Mouse (Mus musculus) mouse embryonic stem cell (cell line): Measurements from ENCODE around the gene Gbf1.

Source experiments
- in situ Hi-C, 2 experiments: fragments of 300-500 bp; cut with MboI; formaldehyde crosslinking; loops; 1 replicate in 1 of 2; 3 replicates in 1 of 2; pipeline ENCODE4 v1.14.3; 2019 to 2020; ENCODE audit warnings: low sequenced_read_pairs in 2 of 2, low pct_unique_long_range_greater_than_20kb in 1 of 2, mixed read lengths in 1 of 2; ENCODE audit not compliant: unreplicated experiment in 1 of 2

Gene Gbf1

GRCm38 (mm10) chr19:46306751-46307289 is 154.5 kb downstream of the Gbf1 start:
- in situ Hi-C loops = loop anchor here in 1 of 2 experiments (10.0 kb wide), 1 partner anchor 172 kb away; the partner anchor contains the start of gene Elovl3

DNA sequence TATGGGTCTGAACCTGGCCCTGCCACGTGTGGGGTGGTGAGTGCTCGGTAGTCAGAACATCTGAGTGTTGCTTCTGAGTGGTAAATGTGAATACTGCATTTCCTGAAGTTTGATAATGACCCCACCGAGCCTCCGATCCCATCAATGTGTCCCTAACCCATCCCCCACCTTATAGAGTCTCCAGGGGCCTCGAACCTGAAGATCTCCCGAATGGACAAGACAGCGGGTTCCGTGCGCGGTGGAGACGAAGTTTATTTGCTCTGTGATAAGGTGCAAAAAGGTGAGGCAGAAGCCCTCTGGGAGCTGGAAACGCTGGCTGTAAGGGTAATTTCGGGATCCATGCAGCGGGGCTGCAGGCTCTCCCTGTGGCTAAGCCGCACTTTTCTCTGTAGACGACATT is 155.5 kb downstream of the Gbf1 start:
- in situ Hi-C loops = loop anchor here in 1 of 2 experiments (10.0 kb wide), 1 partner anchor 173 kb away; the partner anchor contains the start of gene Elovl3

DNA sequence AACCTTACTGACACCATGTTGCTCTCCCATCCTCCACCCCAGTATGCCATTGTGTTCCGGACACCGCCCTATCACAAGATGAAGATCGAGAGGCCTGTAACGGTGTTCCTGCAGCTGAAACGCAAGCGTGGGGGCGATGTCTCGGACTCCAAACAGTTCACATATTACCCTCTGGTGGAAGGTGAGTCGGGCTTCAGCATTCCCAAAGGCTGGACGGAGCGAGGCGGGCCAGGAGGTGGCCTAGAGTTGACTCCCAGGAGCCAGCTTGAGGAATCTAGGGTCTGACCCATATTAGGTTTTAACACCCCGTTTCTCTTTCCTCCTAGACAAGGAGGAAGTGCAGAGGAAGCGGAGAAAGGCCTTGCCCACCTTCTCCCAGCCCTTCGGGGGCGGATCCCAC is 156.0 kb downstream of the Gbf1 start:
- in situ Hi-C loops = loop anchor here in 1 of 2 experiments (10.0 kb wide), 1 partner anchor 174 kb away; the partner anchor contains the start of gene Elovl3

DNA sequence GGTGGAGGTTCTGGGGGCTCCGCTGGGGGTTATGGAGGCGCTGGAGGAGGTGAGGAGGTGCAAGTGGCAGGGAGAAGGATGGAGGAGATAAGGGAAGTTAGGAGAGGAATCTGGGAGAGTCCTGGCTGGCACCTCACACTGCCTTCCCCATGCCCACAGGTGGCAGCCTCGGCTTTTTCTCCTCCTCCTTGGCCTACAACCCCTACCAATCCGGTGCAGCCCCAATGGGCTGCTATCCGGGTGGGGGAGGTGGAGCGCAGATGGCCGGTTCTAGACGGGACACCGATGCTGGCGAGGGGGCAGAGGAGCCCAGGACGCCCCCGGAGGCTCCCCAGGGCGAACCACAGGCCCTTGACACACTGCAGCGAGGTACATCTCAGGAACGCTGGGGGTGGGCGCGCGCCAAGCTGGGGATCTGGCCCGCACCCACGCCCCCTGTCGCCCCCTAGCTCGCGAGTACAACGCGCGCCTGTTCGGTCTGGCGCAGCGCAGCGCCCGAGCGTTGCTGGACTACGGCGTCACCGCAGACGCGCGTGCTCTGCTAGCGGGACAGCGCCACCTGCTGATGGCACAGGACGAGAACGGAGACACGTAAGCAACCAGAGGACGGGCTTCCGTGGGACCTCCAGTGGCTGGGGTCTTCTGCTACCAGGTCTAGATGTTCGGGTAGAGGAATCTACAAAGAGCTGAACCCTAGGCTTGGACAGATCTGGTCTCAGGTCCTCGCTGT is 156.6 kb downstream of the Gbf1 start:
- in situ Hi-C loops = loop anchor here in 1 of 2 experiments (10.0 kb wide), 1 partner anchor 174 kb away; the partner anchor contains the start of gene Elovl3

GRCm38 (mm10) chr19:46309651-46310305 is 157.5 kb downstream of the Gbf1 start:
- in situ Hi-C loops = loop anchor here in 1 of 2 experiments (10.0 kb wide), 1 partner anchor 175 kb away; the partner anchor contains the start of gene Elovl3

GRCm38 (mm10) chr19:46310312-46310865 is 158.1 kb downstream of the Gbf1 start:
- in situ Hi-C loops = no loop called here

GRCm38 (mm10) chr19:46311341-46311740 is 159.0 kb downstream of the Gbf1 start:
- in situ Hi-C loops = no loop called here

- in situ Hi-C loops = no loop called here
Measured at GRCm38 (mm10) chr19:46312566-46312965, 160.3 kb downstream of the Gbf1 start.

DNA sequence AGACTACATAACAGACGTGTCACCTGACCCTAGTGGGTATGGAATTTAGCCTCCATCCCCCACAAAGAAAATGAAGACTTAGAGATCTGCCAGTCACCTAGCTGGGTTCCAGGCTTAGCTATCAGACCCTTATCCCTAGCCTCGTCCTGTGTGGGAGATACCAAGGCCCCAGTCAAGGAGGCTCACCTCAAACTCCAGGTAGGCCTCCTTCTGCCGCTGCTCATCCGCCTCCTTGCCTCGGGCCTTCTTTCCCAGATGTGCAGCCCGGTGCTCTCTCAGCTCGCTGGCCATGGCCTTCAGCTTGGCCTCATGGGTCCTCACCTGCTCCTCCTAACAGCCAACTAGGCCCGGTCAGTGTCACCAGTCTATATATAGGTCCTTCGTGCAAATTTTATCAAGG is 160.8 kb downstream of the Gbf1 start:
- in situ Hi-C loops = no loop called here

- in situ Hi-C loops = no loop called here
Measured at GRCm38 (mm10) chr19:46313591-46313990, 161.3 kb downstream of the Gbf1 start.

DNA sequence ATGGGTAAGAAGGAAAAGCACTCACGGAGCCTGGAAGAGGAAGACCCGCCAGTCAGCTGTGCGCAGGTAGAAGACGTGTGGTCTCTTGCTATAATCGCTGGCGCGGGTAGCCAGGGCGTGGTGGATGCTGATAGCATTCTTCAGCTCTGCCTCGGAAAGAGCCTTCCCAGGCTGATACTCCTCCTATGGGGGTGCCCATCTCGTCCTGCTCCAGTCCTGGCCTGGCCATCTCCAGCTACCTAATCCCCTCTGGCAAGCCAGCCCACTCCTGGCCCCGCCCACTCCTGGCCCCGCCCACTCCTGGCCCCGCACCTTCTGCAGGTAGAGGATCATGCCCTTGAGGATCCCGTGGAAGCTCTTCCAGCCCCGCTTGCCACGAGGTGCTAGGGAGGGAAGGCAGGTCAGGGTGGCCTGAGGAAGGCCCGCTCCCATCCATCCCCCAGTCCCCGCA is 161.9 kb downstream of the Gbf1 start:
- in situ Hi-C loops = no loop called here

- in situ Hi-C loops = no loop called here
Measured at GRCm38 (mm10) chr19:46314872-46315742, 162.8 kb downstream of the Gbf1 start.

DNA sequence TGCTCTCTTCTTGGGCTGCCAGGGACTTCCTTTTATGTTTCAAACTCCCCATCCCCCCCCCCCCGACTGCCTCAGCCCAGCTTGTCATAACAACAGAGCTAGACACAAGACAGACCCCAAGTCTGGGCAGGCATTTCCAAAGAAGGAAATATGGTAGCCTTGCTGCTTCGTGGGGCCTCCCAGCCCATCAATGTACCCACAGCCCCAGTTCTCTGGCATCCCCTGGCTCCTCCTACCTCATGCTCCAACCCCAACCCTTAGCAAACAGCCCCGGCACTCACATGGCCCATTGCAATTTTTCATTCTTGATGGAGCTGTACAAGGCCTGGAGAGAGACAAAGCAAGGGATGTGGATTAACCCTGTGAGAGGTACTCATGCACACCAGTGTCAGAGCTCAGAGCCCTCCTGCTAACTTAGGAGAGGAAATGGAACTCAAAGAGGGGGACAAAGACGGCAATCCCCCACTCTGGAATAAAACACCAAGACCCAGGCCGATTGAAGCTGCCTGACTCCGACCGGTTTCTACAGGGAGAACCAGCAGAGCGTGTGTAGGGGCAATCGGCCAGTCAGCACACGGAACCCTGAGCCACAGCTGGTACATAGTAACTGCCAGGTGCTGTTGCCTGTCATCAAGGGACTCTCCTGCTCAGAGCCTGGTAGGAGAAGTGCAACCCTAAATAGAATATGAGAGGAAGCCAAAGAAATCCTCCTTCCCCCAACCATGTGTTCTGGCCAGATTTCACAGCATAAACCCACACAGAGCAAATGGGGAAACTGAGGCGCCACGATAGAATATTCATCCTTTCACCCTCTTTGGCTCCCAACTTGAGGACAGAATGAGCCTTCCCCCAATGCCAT is 163.7 kb downstream of the Gbf1 start:
- in situ Hi-C loops = no loop called here

DNA sequence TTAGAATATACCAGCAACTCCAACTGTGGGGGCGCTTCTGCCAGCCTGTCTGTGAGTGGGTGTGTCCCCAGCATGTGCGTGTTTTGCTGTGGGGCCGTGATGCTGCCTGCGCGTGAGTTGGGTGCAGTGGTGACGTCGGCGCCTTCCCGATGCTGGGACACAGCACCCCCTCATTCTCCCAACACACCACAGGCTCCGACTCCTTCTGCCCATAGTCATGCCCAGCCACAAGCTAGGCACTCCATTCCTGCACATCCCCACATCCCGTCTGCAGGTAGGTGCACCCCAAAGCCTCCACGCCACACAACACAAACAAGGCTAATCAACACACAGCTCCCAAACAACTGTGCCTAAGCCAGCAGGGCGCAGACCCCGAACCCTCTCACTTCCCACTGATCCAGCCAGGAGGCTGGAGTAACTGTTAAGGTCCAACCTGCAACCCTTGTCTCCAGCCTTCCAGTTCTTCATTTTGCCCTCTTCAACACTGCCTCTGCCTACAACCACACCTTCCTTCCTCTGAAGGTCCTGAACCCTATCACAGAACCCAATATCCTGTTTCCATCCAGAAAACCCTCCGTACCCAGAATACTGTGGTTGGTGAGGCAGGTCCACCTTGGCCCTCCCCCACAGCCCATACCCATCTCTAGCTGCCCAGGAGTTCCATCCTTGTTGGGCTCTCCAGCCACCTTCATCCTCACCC is 164.7 kb downstream of the Gbf1 start:
- in situ Hi-C loops = no loop called here

- in situ Hi-C loops = no loop called here
Measured at GRCm38 (mm10) chr19:46317546-46317885, 165.2 kb downstream of the Gbf1 start.

- in situ Hi-C loops = no loop called here
Measured at GRCm38 (mm10) chr19:46318031-46318471, 165.7 kb downstream of the Gbf1 start.
